8 mouse cellular contexts compared by ENCODE assay signal in the genomic region with DNA sequence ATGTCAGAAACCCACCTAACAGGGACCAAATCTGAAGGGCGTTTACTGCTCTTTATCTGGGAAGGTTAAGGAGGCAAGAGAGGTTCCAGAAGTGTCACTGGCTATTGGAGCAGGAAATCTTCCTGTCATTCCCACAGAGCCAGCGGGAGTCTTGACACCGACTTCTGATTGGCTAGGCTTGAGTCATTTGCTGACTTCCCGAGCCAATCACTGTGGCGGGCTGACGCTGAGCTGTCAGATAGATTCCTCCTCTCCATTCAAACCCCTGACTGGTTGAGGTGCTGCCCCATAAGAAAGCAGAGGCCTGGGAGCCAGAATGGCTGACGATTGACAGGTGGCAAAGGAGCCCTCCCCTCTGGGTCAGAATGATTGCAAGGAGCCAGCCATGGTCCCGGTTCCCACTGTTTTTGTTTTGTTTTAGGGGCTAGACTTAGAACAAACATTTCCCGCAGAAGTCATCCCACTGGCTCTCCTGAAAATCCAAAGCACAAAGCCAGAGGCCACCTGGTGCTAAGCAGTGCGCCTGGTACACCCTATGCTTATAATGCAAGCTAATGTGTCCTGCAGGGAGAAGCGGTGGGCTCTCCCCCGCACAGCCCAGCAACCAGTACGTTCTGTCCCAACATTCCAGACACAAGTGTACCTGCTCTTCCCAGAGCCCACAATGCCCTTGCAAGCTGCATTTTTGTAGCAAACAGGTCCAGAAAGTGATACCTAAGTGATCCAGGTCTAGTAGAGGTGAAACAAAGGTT. TPM values are rescaled to one million over a fixed set of nuclear protein-coding genes. Genes with fewer than 3 reads are reported as not detected.
DNase-seq lines count a peak whose midpoint lies in the region; ATAC-seq and TF ChIP-seq lines count a peak whose summit lies in the region.

No protein-coding gene starts in this region.

- WGBS in liver, embryonic 11.5 days: 53% methylated on average over 13 of the region's 13 CpGs
- 59% methylated on average over 13 of the region's 13 CpGs for whole genome bisulfite sequencing in liver, postnatal 0 days (ENCODE audit: insufficient replicate concordance)
- 33% methylated on average over 13 of the region's 13 CpGs for WGBS in hindbrain, embryonic 11.5 days

- H3K36me3 ChIP-seq in liver, embryonic 11.5 days (ENCODE audit: control insufficient read depth, insufficient read depth, low read length): no peaks in the 10 kb centered on the region
- H3K36me3 ChIP-seq in liver, postnatal 0 days (replicated peaks; ENCODE audit: insufficient read depth, low read length): peaks cover 13% of the 10 kb centered on the region
- no peaks in the 10 kb centered on the region for H3K36me3 ChIP-seq in hindbrain, embryonic 11.5 days (ENCODE audit: control insufficient read depth, insufficient read depth, low read length)

- H3K27ac ChIP-seq in liver, embryonic 11.5 days (ENCODE audit: low read depth, low read length): no peak overlapping the region
- H3K27ac ChIP-seq in liver, postnatal 0 days (ENCODE audit: low read depth): no peak overlapping the region
- H3K27ac ChIP-seq in hindbrain, embryonic 11.5 days (ENCODE audit: low read depth, low read length): peak overlapping the region; percentile 24; the same call in 1 of the 2 replicates

- H3K4me2 ChIP-seq in liver, embryonic 11.5 days: peak overlapping the region; percentile 4; the same call in 1 of the 2 replicates
- no peak overlapping the region for H3K4me2 ChIP-seq in liver, postnatal 0 days (ENCODE audit: low read depth, low read length)
- no peak overlapping the region for H3K4me2 ChIP-seq in hindbrain, embryonic 11.5 days (replicated peaks; ENCODE audit: low read depth, low read length)

- TF ChIP-seq EP300 in liver, postnatal 0 days (IDR thresholded peaks at IDR 0.05; ENCODE audit: low read depth): no peak

- intact Hi-C loops in gastrocnemius, postnatal 36 days (cut with DNase I): loop anchor here (1.0 kb wide), 1 partner anchor 33 kb away; no protein-coding TSS in a partner anchor

- no peak overlapping the region for H3K4me3 ChIP-seq in liver, embryonic 11.5 days (ENCODE audit: low read depth, low read length)
- no peak overlapping the region for H3K4me3 ChIP-seq in liver, postnatal 0 days (ENCODE audit: low read depth, low read length)
- no peak overlapping the region for H3K4me3 ChIP-seq in hindbrain, embryonic 11.5 days (ENCODE audit: low read depth, low read length)

- ATAC-seq in liver, embryonic 11.5 days (replicated peaks; ENCODE audit: low FRiP score): 0 out of 2 replicates have a peak, but pooled peaks have one; percentile 23
- no peak for ATAC-seq in liver, postnatal 0 days
- ATAC-seq in hindbrain, embryonic 11.5 days (ENCODE audit: low FRiP score): 0 out of 2 replicates have a peak, but pooled peaks have one; percentile 47

- no peaks in the 10 kb centered on the region for H3K27me3 ChIP-seq in liver, embryonic 11.5 days (replicated peaks; ENCODE audit: control insufficient read depth, insufficient read depth, low read length)
- no peaks in the 10 kb centered on the region for H3K27me3 ChIP-seq in liver, postnatal 0 days (ENCODE audit: insufficient read depth, low read length)
- no peaks in the 10 kb centered on the region for H3K27me3 ChIP-seq in hindbrain, embryonic 11.5 days (ENCODE audit: control insufficient read depth, insufficient read depth, low read length)

- no peak for TF ChIP-seq CTCF in liver, postnatal 0 days (IDR thresholded peaks at IDR 0.05; ENCODE audit: low read depth)

- no peak overlapping the region for H3K9ac ChIP-seq in liver, embryonic 11.5 days (ENCODE audit: low read depth, low read length)
- H3K9ac ChIP-seq in liver, postnatal 0 days (replicated peaks): no peak overlapping the region
- H3K9ac ChIP-seq in hindbrain, embryonic 11.5 days (ENCODE audit: low read depth, low read length): no peak overlapping the region; the same call in 1 of the 2 replicates

- no peaks in the 10 kb centered on the region for H3K9me3 ChIP-seq in liver, embryonic 11.5 days (ENCODE audit: control insufficient read depth, low read length)
- H3K9me3 ChIP-seq in liver, postnatal 0 days (ENCODE audit: low read length): no peaks in the 10 kb centered on the region
- H3K9me3 ChIP-seq in hindbrain, embryonic 11.5 days (ENCODE audit: control insufficient read depth, low read length): no peaks in the 10 kb centered on the region

- H3K4me1 ChIP-seq in liver, embryonic 11.5 days (replicated peaks; ENCODE audit: control insufficient read depth, insufficient read depth, low read length): no peaks in the 10 kb centered on the region; the same call in 1 of the 2 replicates
- no peaks in the 10 kb centered on the region for H3K4me1 ChIP-seq in liver, postnatal 0 days (ENCODE audit: insufficient read depth)
- H3K4me1 ChIP-seq in hindbrain, embryonic 11.5 days (replicated peaks; ENCODE audit: control insufficient read depth, insufficient read depth, low read length): no peaks in the 10 kb centered on the region; the same call in 1 of the 2 replicates

- DNase-seq in liver, embryonic 11.5 days (ENCODE audit: low spot score): no peak
- no peak for DNase-seq in liver, postnatal 0 days
- peak; percentile 48 to 49 for DNase-seq in cerebellum, postnatal 36 days
- DNase-seq in hindbrain, embryonic 11.5 days (ENCODE audit: low spot score): peak; percentile 41
- peak; percentile 41 to 58 for DNase-seq in layer of hippocampus, postnatal 14 days (ENCODE audit: low spot score in 2 of 2)
- DNase-seq in retina, adult 2 months (ENCODE audit: low read depth, low spot score): peak; percentile 16
- no peak for DNase-seq in gastrocnemius, postnatal 36 days
- DNase-seq in ovary, postnatal 14 days (ENCODE audit: low spot score): no peak

RNA-seq across cellular contexts. Expression of gene Rhof, which starts 22.9 kb away (rescaled TPM):
- polyA plus RNA-seq in liver, embryonic 11.5 days (2014; fragmentation: Nextera tagmentation; extraction: Ambion mirVana): 4.6 and 4.8 TPM in 2 replicates
- 2.1 and 2.4 TPM in 2 replicates for polyA plus RNA-seq in liver, postnatal 0 days (2015; fragmentation: Nextera tagmentation; extraction: Ambion mirVana)
- 1.7 and 2.0 TPM in 2 replicates for polyA plus RNA-seq in hindbrain, embryonic 11.5 days (2014; fragmentation: Nextera tagmentation; extraction: Ambion mirVana)
- total RNA-seq in layer of hippocampus, postnatal 14 days (2021): 10 to 100 TPM; 42.3 to 42.9 TPM
- under 1 TPM; 0.15 to 0.38 TPM for total RNA-seq in gastrocnemius, postnatal 36 days (2021)

RNA-seq across cellular contexts. Expression of gene Setd1b, which starts 32.4 kb away (rescaled TPM):
- polyA plus RNA-seq in liver, embryonic 11.5 days (2014; fragmentation: Nextera tagmentation; extraction: Ambion mirVana): 7.9 and 9.6 TPM in 2 replicates
- 3.6 and 4.3 TPM in 2 replicates for polyA plus RNA-seq in liver, postnatal 0 days (2015; fragmentation: Nextera tagmentation; extraction: Ambion mirVana)
- polyA plus RNA-seq in hindbrain, embryonic 11.5 days (2014; fragmentation: Nextera tagmentation; extraction: Ambion mirVana): 11.0 and 14.2 TPM in 2 replicates
- 10 to 100 TPM; 31.1 to 31.2 TPM for total RNA-seq in layer of hippocampus, postnatal 14 days (2021)
- total RNA-seq in gastrocnemius, postnatal 36 days (2021): 10 to 100 TPM in 1 of 2 experiments, 1 to 10 TPM in 1; 7.7 to 13.0 TPM

RNA-seq across cellular contexts. Expression of gene Tmem120b, which starts 41.4 kb away (rescaled TPM):
- polyA plus RNA-seq in liver, embryonic 11.5 days (2014; fragmentation: Nextera tagmentation; extraction: Ambion mirVana): 24.3 and 24.8 TPM in 2 replicates
- polyA plus RNA-seq in liver, postnatal 0 days (2015; fragmentation: Nextera tagmentation; extraction: Ambion mirVana): 12.0 and 12.8 TPM in 2 replicates
- 7.8 and 9.0 TPM in 2 replicates for polyA plus RNA-seq in hindbrain, embryonic 11.5 days (2014; fragmentation: Nextera tagmentation; extraction: Ambion mirVana)
- 10 to 100 TPM; 20.1 to 20.3 TPM for total RNA-seq in layer of hippocampus, postnatal 14 days (2021)
- 10 to 100 TPM; 18.9 to 19.0 TPM for total RNA-seq in gastrocnemius, postnatal 36 days (2021)

RNA-seq across cellular contexts. Expression of gene Psmd9, which starts 59.6 kb away (rescaled TPM):
- polyA plus RNA-seq in liver, embryonic 11.5 days (2014; fragmentation: Nextera tagmentation; extraction: Ambion mirVana): 103 TPM in 2 replicates
- 116 and 120 TPM in 2 replicates for polyA plus RNA-seq in liver, postnatal 0 days (2015; fragmentation: Nextera tagmentation; extraction: Ambion mirVana)
- 73.5 and 78.7 TPM in 2 replicates for polyA plus RNA-seq in hindbrain, embryonic 11.5 days (2014; fragmentation: Nextera tagmentation; extraction: Ambion mirVana)
- 10 to 100 TPM; 30.9 to 42.8 TPM for total RNA-seq in layer of hippocampus, postnatal 14 days (2021)
- total RNA-seq in gastrocnemius, postnatal 36 days (2021): 10 to 100 TPM; 13.0 to 15.7 TPM

Comparison
In these comparisons a context has a peak if more than half of its experiments do, and no peak if none do; other contexts are left out.
1. DNase-seq: peak in cerebellum, postnatal 36 days (2 of 2), hindbrain, embryonic 11.5 days (single experiment), layer of hippocampus, postnatal 14 days (2 of 2) and retina, adult 2 months (single experiment); none in liver, embryonic 11.5 days (single experiment), liver, postnatal 0 days (single experiment), gastrocnemius, postnatal 36 days (0 of 2) and ovary, postnatal 14 days (single experiment).